Mouse (Mus musculus) testis, adult 2 months (tissue): Measurements from ENCODE around the gene Il15.

ENCODE experiments used
- CTCF ChIP-seq: fragments of 200-500 bp; IDR thresholded peaks from 2 replicates; pipeline ENCODE4 v1.5.1; 2012; ENCODE audit warnings: low read depth, mild to moderate bottlenecking, inconsistent platforms, low read length, moderate library complexity; ENCODE audit not compliant: control insufficient read depth, insufficient read depth, insufficient replicate concordance
- POLR2A ChIP-seq: fragments of 200-500 bp; IDR thresholded peaks from 2 replicates; pipeline ENCODE4 v1.6.1; 2012; ENCODE audit warnings: low read depth, mild to moderate bottlenecking, inconsistent platforms, low read length, moderate library complexity; ENCODE audit not compliant: control insufficient read depth

DNA sequence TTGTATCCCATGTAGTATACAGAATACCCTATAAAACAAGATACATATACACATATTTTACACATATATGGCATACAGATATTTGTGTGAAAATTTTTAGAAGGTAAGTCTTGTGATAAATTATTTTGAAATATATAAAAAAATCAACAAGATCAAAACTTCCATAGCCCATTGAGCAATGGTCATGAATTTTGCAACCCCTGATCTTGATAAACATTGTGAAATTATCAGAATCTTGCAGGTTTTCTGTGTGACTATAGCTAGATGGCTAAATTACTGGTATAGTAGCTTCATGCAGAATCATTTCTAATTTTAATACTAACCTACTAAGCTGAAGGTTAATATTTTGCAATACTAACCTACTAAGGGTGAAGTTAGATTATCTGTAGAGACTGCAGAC, 41.9 kb upstream of the Il15 start:
- TF ChIP-seq CTCF (no peak), POLR2A (no peak)
